Mouse (Mus musculus): Measurements from ENCODE around the gene Cdk5r1.

The Cdk5r1 gene

DNA sequence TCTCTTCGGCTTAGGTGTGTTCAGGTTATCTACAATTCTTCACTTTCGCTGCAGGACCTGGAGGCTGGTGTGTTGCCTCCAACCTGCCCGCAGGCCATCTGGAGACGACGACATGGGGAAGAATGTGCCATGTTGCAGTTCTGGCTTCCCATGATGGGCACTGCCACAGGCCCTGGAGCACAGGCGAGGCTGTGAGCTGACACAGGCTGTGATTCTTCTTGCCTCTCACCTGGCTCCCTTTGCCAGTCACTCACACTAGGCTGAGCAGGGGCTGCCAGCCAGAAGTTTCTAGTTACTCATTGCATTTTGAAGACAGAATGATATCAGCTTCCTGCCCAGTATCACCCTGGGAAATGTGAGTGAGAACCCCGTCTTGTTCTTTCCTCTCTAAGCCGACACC is 52.3 kb downstream of the Cdk5r1 start:
- in situ Hi-C loops (cut with MboI; ENCODE audit: low sequenced_read_pairs): no loop called here

All from CH12F3 (cell line).